Mouse (Mus musculus) midbrain, embryonic 16.5 days (tissue): ENCODE results near the gene Tmem30a. TPM values are rescaled to one million over a fixed set of nuclear protein-coding genes. Genes with fewer than 3 reads are reported as not detected.

Experiments used
- ATAC-seq: fragments of 200-750 bp; cut with Nextera tagmentation; 2 replicates; pipeline ENCODE4 v1.8.0; 2017; ENCODE audit warnings: moderate TSS enrichment
- H3K27ac ChIP-seq: fragments of 300-500 bp; sonication (generic); 2 replicates; pipeline ENCODE4 v1.5.1; 2014; ENCODE audit warnings: mild to moderate bottlenecking, low read length, mixed read lengths
- H3K27me3 ChIP-seq: fragments of 300-500 bp; sonication (generic); 2 replicates; pipeline ENCODE4 v1.6.1; 2014; ENCODE audit warnings: low read depth, low read length, mixed read lengths; ENCODE audit not compliant: control insufficient read depth, insufficient read depth
- H3K36me3 ChIP-seq: fragments of 300-500 bp; sonication (generic); 2 replicates; pipeline ENCODE4 v1.6.1; 2014; ENCODE audit warnings: mild to moderate bottlenecking, low read length, moderate library complexity, mixed read lengths; ENCODE audit not compliant: control insufficient read depth, insufficient read depth
- H3K4me1 ChIP-seq: fragments of 300-500 bp; sonication (generic); 2 replicates; pipeline ENCODE4 v1.6.1; 2014; ENCODE audit warnings: mild to moderate bottlenecking, low read length, mixed read lengths; ENCODE audit not compliant: control insufficient read depth, insufficient read depth
- H3K4me2 ChIP-seq: fragments of 300-500 bp; sonication (generic); 2 replicates; pipeline ENCODE4 v1.6.1; 2014; ENCODE audit warnings: mild to moderate bottlenecking, low read length, mixed read lengths
- H3K4me3 ChIP-seq: fragments of 300-500 bp; sonication (generic); 2 replicates; pipeline ENCODE4 v1.5.1; 2014; ENCODE audit warnings: low read depth, mild to moderate bottlenecking, low read length, moderate library complexity, mixed read lengths
- H3K9ac ChIP-seq: fragments of 300-500 bp; sonication (generic); 2 replicates; pipeline ENCODE4 v1.6.1; 2014; ENCODE audit warnings: low read depth, low read length, mixed read lengths
- H3K9me3 ChIP-seq: fragments of 300-500 bp; sonication (generic); replicated peaks from 2 replicates; pipeline ENCODE4 v1.6.1; 2014; ENCODE audit warnings: mild to moderate bottlenecking, low read length, mixed read lengths; ENCODE audit not compliant: control insufficient read depth, poor library complexity, severe bottlenecking
- WGBS: fragments of 180-500 bp; shearing (Covaris S2); extraction: QIAGEN DNeasy Blood & Tissue Kit; methylation state at CpG from one replicate; pipeline ENCODE4 v1.1.7; 2014; 5-methylcytosine and 5-hydroxymethylcytosine counted together
- polyA plus RNA-seq: library from polyadenylated mRNA; unstranded; fragments of >200 nt; fragmentation: Nextera tagmentation; extraction: Ambion mirVana; gene quantifications from 2 replicates; pipeline ENCODE4 v1.2.1, GENCODE M21; 2015

Gene Tmem30a
- polyA plus RNA-seq, 1 experiment from 2014 or later = 127 TPM

DNA sequence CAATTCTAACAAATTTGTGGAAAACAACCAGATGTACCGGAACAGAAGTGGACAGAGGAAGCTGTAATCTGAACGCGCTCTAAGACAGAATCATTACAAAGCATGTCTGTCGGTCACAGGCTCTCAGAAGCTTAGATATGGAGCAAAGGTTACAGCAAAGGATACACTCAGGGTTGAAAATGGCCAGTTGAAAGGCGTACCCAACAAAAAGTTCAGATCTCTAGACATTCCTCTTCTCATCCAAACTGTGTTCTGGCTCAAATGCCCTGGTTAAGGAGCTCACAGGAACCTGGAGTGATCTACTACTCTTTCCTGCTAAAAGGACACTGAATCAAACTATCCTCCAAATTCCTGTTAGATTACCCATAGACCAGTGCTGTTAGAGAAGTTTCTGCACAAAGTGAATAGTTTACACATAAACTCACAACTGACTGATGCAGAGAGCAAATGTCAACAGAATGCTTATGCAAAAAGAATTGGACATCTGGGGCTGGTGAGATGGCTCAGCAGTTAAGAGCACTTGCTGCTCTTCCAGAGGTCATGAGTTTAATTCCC is 26.2 kb downstream of the Tmem30a start:
- WGBS = 96% methylated on average over 5 of the region's 5 CpGs
- Histone ChIP-seq H3K27me3 (no peaks in the 10 kb centered on the region), H3K9ac (no peak overlapping the region), H3K4me1 (no peaks in the 10 kb centered on the region), H3K36me3 (0 out of 2 replicates have a peak, but pooled peaks cover 3% of the 10 kb centered on the region), H3K27ac (no peak overlapping the region), H3K4me2 (no peak overlapping the region), H3K4me3 (no peak overlapping the region), H3K9me3 (no peaks in the 10 kb centered on the region)
- ATAC-seq = no peak

- no peak for ATAC-seq
- WGBS = 88% methylated on average over 4 of the region's 4 CpGs
- Histone ChIP-seq H3K27me3 (no peaks in the 10 kb centered on the region), H3K4me2 (no peak overlapping the region), H3K9ac (no peak overlapping the region), H3K9me3 (no peaks in the 10 kb centered on the region), H3K27ac (no peak overlapping the region), H3K4me1 (peaks cover 2% of the 10 kb centered on the region; the same call in 1 of the 2 replicates), H3K4me3 (no peak overlapping the region), H3K36me3 (no peaks in the 10 kb centered on the region)
Observed at GRCm38 (mm10) chr9:79765329-79765728, 28.0 kb downstream of the Tmem30a start.

DNA sequence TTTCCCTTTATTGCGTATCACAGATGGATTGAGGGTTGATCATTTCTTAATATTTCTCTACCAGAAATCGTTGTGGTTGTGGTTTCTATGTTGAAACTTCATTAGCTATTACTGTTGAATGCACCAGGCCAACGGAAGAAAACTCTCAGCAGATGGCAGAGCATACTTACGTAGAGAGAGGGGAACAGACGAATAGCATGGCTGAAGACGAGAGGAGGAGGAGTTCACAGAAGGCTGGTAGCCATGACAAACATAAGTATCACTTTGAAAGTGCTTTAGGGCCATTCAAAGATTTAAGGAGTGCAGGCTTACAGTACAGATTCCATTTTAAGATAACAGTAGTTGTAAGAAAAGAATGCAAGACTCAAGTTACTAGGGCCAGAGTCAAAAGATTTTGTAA is 30.8 kb downstream of the Tmem30a start:
- Histone ChIP-seq H3K9me3 (no peaks in the 10 kb centered on the region), H3K4me1 (peaks cover 14% of the 10 kb centered on the region), H3K36me3 (no peaks in the 10 kb centered on the region), H3K4me2 (no peak overlapping the region), H3K27ac (no peak overlapping the region), H3K27me3 (no peaks in the 10 kb centered on the region), H3K9ac (no peak overlapping the region), H3K4me3 (no peak overlapping the region)
- ATAC-seq = no peak
- 83% methylated on average over 6 of the region's 6 CpGs for WGBS

DNA sequence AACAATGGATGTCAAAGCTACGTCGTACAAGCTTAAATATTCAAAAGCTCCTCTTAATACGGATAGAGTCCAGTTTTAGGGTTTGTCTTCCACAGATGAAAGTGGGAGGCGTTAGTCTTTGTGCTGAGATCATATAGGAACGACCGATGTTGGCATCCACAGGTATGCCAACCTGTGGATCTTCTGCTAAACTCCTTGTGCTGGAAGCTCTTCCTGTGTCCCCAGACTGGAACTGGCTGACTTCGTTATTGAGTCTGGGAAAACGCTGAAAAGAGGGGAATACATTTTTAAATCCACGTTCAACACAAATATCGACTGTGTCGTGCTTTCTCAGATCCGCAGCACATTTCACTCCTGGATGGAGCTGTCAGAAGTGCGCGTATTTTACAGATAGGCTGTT is 33.2 kb downstream of the Tmem30a start:
- peak; percentile 69 for ATAC-seq
- Histone ChIP-seq H3K36me3 (no peaks in the 10 kb centered on the region), H3K4me3 (peak overlapping the region; percentile 88), H3K4me2 (peak overlapping the region; percentile 80), H3K9me3 (no peaks in the 10 kb centered on the region), H3K9ac (peak overlapping the region; percentile 80), H3K27me3 (no peaks in the 10 kb centered on the region), H3K27ac (peak overlapping the region; percentile 82), H3K4me1 (peaks cover 14% of the 10 kb centered on the region)
- WGBS = 9% methylated on average over 14 of the region's 14 CpGs

DNA sequence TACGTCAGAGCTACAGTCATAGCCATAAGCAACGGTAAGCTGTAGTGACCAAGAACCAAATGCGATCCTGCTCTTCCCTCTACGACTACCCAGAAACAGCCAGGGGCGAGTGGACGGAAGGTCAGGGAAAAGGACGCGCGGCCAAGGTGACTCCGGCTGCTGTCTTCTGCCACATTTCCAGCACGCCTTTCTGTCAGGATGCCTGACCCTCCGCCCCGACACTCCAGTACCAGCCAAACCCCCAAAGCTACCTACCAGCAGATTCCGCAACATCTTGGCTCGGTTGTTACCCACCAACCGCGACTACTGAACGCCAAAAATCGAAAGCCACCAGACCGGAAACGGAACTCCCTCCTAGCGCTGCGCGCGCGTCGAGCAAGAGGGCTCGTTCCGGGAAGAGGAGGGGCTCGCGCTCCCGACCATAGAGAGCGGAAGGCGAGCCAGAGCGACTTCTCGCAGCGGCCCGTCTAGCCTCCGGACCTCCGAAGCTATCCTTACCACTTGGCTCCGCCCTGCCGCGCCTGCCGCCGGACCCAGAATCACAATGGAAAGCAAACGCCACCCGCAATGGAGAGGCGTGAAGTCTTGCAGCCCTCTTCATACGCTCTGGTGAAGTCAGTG is 33.8 kb downstream of the Tmem30a start, which contains the start of gene Cox7a2:
Gene Cox7a2, minus strand, starts transcription at position 494 of the 621 bp plus-strand sequence.
- Histone ChIP-seq H3K4me3 (peak within 1 kb of the TSS; percentile 88), H3K9me3 (no peaks in the 10 kb centered on the region), H3K4me2 (peak within 1 kb of the TSS; percentile 80), H3K27me3 (no peaks in the 10 kb centered on the region), H3K9ac (peak within 1 kb of the TSS; percentile 80), H3K27ac (peak within 1 kb of the TSS; percentile 86), H3K36me3 (no peaks in the 10 kb centered on the region), H3K4me1 (peaks cover 14% of the 10 kb centered on the region)
- WGBS = 0% methylated on average over 49 of the region's 49 CpGs
- peak; percentile 100 for ATAC-seq

DNA sequence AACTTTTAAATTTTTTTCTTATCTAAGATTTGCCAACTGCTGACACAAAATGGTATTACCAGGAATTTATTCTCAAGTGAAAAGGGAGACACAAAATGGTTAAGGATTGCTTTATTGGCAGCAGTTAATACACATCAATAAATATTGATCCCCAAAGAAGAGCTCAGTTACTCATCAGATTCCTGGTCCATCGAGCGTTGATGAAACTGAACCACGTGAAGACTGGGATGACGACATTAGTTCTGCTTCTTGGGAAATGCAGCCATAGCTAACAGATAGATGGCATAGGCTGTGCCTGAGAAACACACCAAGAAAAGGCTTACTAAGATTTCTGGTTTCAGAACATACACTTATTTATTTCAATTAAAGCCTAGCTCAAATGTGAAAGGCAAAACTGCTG is 38.0 kb downstream of the Tmem30a start:
- Histone ChIP-seq H3K4me2 (no peak overlapping the region), H3K4me3 (no peak overlapping the region), H3K36me3 (peaks cover 10% of the 10 kb centered on the region), H3K27me3 (no peaks in the 10 kb centered on the region), H3K9me3 (no peaks in the 10 kb centered on the region), H3K9ac (no peak overlapping the region), H3K27ac (no peak overlapping the region), H3K4me1 (peaks cover 12% of the 10 kb centered on the region)
- no peak for ATAC-seq
- WGBS = 97% methylated on average over 4 of the region's 4 CpGs

DNA sequence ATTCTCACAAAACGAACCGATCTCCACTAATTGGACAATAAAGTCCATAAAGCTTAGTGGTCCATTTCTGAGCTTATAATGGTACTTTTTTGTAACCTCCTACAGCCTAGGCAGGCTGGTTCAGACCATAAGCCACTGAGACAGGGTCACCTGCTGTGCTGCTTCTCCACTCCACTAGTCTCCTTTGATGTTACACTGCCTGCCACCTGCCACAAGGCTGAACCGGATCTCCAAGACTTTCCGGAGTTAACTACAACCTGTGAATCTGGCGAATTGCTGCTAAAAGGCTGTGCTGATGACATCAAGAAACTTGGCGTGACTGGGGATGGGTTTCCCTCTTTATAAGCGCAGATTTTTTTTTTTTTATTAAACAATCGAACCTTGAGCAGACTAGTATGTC is 41.5 kb downstream of the Tmem30a start:
- Histone ChIP-seq H3K27me3 (no peaks in the 10 kb centered on the region), H3K9ac (no peak overlapping the region), H3K9me3 (no peaks in the 10 kb centered on the region), H3K4me2 (no peak overlapping the region), H3K4me1 (no peaks in the 10 kb centered on the region), H3K27ac (no peak overlapping the region), H3K36me3 (peaks cover 12% of the 10 kb centered on the region), H3K4me3 (no peak overlapping the region)
- 85% methylated on average over 8 of the region's 8 CpGs for WGBS
- no peak for ATAC-seq

DNA sequence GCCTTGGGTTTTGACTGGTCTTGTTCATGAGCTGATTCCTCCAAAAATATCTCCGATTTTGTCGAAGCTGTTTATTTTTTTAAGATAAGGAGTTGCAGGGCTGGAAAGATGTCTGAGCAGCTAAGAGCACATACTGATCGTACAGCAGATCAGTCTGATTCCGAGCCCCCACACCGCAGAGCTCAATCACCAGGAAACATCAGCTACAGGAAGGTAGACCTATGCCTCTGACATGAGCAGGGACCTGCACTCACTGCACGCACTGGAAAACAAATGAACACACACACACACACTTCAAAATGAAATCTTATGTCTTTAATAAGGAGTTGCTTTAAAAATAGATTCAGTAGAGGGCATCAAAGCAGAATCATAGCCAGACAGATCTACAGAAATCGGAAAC is 42.6 kb downstream of the Tmem30a start:
- no peaks in the 10 kb centered on the region for H3K9me3 ChIP-seq
- H3K4me2 ChIP-seq = no peak overlapping the region
- H3K27ac ChIP-seq = no peak overlapping the region
- no peaks in the 10 kb centered on the region for H3K4me1 ChIP-seq
- H3K4me3 ChIP-seq = no peak overlapping the region
- no peaks in the 10 kb centered on the region for H3K27me3 ChIP-seq
- no peak for ATAC-seq
- peaks cover 12% of the 10 kb centered on the region for H3K36me3 ChIP-seq
- H3K9ac ChIP-seq = no peak overlapping the region
- WGBS = 93% methylated on average over 7 of the region's 7 CpGs

GRCm38 (mm10) chr9:79745036-79745435 is 48.3 kb downstream of the Tmem30a start:
- Histone ChIP-seq H3K9ac (no peak overlapping the region), H3K9me3 (no peaks in the 10 kb centered on the region), H3K4me3 (no peak overlapping the region), H3K4me2 (no peak overlapping the region), H3K36me3 (0 out of 2 replicates have a peak, but pooled peaks cover 2% of the 10 kb centered on the region), H3K27ac (no peak overlapping the region), H3K27me3 (no peaks in the 10 kb centered on the region), H3K4me1 (no peaks in the 10 kb centered on the region)
- 30% methylated on average over 4 of the region's 4 CpGs for WGBS
- no peak for ATAC-seq
